In genomic region chr3:97742841-97743240, GRCm38 (mm10) we compare ENCODE assay signal across 24 mouse cellular contexts.
"Had no signal": no experiment of that assay in that cellular context is flagged by ENCODE, and none has a peak within 500 bp of the region (broad histone marks: within the 10 kb centered on the region; RNA-seq: fewer than 3 reads in every experiment).

No protein-coding gene starts in this region.

- H3K27me3 ChIP-seq: limb, embryonic 12.5 days; limb, embryonic 15.5 days; midbrain, embryonic 12.5 days; midbrain, embryonic 15.5 days; neural tube, embryonic 12.5 days; neural tube, embryonic 15.5 days; stomach, embryonic 15.5 days had no signal

- H3K27ac ChIP-seq: left cerebral cortex, adult 2 months; limb, embryonic 12.5 days; limb, embryonic 15.5 days; liver, embryonic 14.5 days; midbrain, embryonic 12.5 days; midbrain, embryonic 15.5 days; neural tube, embryonic 12.5 days; neural tube, embryonic 15.5 days; stomach, embryonic 15.5 days had no signal

- H3K9ac ChIP-seq: limb, embryonic 12.5 days; limb, embryonic 15.5 days; liver, embryonic 14.5 days; liver, postnatal 0 days; lung, embryonic 14.5 days; midbrain, embryonic 12.5 days; midbrain, embryonic 15.5 days; neural tube, embryonic 12.5 days; neural tube, embryonic 15.5 days; stomach, embryonic 15.5 days had no signal

- H3K9me3 ChIP-seq: limb, embryonic 12.5 days; limb, embryonic 15.5 days; midbrain, embryonic 12.5 days; midbrain, embryonic 15.5 days; neural tube, embryonic 12.5 days; neural tube, embryonic 15.5 days; stomach, embryonic 15.5 days had no signal

- DNase-seq: kidney, adult 8-10 months; kidney, postnatal 14 days; kidney, postnatal 4 days; layer of hippocampus, adult 9-11 months; layer of hippocampus, postnatal 36 days; left cerebral cortex, postnatal 4 days; liver, postnatal 0 days; lung, embryonic 14.5 days; lung, postnatal 10 days; lung, postnatal 36 days; right cerebral cortex, adult 18-20 months; right cerebral cortex, postnatal 25 days; spleen, adult 18-20 months; thymus, postnatal 25 days had no signal

- ATAC-seq: liver, postnatal 0 days; midbrain, embryonic 15.5 days had no signal

- H3K4me1 ChIP-seq: limb, embryonic 12.5 days; limb, embryonic 15.5 days; midbrain, embryonic 12.5 days; midbrain, embryonic 15.5 days; neural tube, embryonic 12.5 days; neural tube, embryonic 15.5 days; stomach, embryonic 15.5 days had no signal

- H3K4me3 ChIP-seq: left cerebral cortex, adult 2 months; limb, embryonic 12.5 days; limb, embryonic 15.5 days; midbrain, embryonic 12.5 days; midbrain, embryonic 15.5 days; neural tube, embryonic 12.5 days; neural tube, embryonic 15.5 days; stomach, embryonic 15.5 days had no signal

- H3K4me2 ChIP-seq: limb, embryonic 12.5 days; limb, embryonic 15.5 days; liver, embryonic 11.5 days; lung, embryonic 14.5 days; midbrain, embryonic 12.5 days; midbrain, embryonic 15.5 days; neural tube, embryonic 12.5 days; neural tube, embryonic 15.5 days; stomach, embryonic 15.5 days had no signal
